Mouse (Mus musculus): Measurements from ENCODE around the gene BC005537.

GRCm38 (mm10) chr13:24862520-24862919 lies 61.1 kb downstream of the BC005537 start:
- TF ChIP-seq POLR2A (IDR thresholded peaks at IDR 0.05; ENCODE audit: insufficient read length, low read depth) (no peak), POLR2AphosphoS2 (IDR thresholded peaks at IDR 0.05; ENCODE audit: insufficient read length, low read depth) (no peak), E2F4 (IDR thresholded peaks at IDR 0.05; ENCODE audit: insufficient read depth) (no peak), TCF12 (IDR thresholded peaks at IDR 0.05; ENCODE audit: insufficient read depth, poor library complexity, severe bottlenecking) (no peak), MYOG (IDR thresholded peaks at IDR 0.05; ENCODE audit: control insufficient read depth in 1 of 3, insufficient read depth in 1 of 3, insufficient read length in 2 of 3, low read depth in 2 of 3) (no peak)

Data from myocyte (in vitro differentiated cells).